Mouse (Mus musculus) cerebellum, adult 2 months (tissue): Measurements from ENCODE around the gene Insr.

ENCODE experiments used
- CTCF ChIP-seq: fragments of 200-500 bp; IDR thresholded peaks from 2 replicates; pipeline ENCODE4 v1.5.1; 2011; ENCODE audit warnings: low read depth, mild to moderate bottlenecking, control low read depth, low read length, moderate library complexity, borderline replicate concordance; ENCODE audit not compliant: insufficient read depth
- POLR2A ChIP-seq: fragments of 200-500 bp; IDR thresholded peaks from 2 replicates; pipeline ENCODE4 v1.6.1; 2011; ENCODE audit warnings: low read length, control low read depth, borderline replicate concordance; ENCODE audit not compliant: insufficient read depth

- no peak for TF ChIP-seq POLR2A
- no peak for TF ChIP-seq CTCF
These were observed 28.3 kb downstream of the Insr start for GRCm38 (mm10) chr8:3251101-3251500.
